Mouse (Mus musculus) ES-E14 (cell line): ENCODE results near the gene Cfap74. TPM values are rescaled to one million over a fixed set of nuclear protein-coding genes. Genes with fewer than 3 reads are reported as not detected.

Experiments
- DNase-seq: peaks from one replicate; pipeline ENCODE4 v3.0.0-alpha.2; 2013; ENCODE audit warnings: low read depth, low spot score
- H3K27ac ChIP-seq: 2 replicates; pipeline ENCODE4 v1.5.1; 2012; ENCODE audit warnings: low read depth, mild to moderate bottlenecking, low read length, moderate library complexity, mixed read lengths; ENCODE audit not compliant: poor library complexity, insufficient read depth, severe bottlenecking
- H3K36me3 ChIP-seq: 2 replicates; pipeline ENCODE4 v1.6.1; 2012; ENCODE audit warnings: mild to moderate bottlenecking, low read length, moderate library complexity, mixed read lengths; ENCODE audit not compliant: control insufficient read depth, poor library complexity, insufficient read depth, severe bottlenecking
- H3K4me1 ChIP-seq, 2 experiments: fragments of 150-350 bp in 1 of 2; sonication (generic) in 1 of 2; 2 replicates each; pipeline ENCODE4 v1.6.1; 2012; ENCODE audit warnings: low read length in 2 of 2, mild to moderate bottlenecking in 1 of 2, mixed read lengths in 1 of 2; ENCODE audit not compliant: control insufficient read depth in 2 of 2, insufficient read depth in 2 of 2, poor library complexity in 1 of 2
- H3K4me3 ChIP-seq, 2 experiments: fragments of 150-350 bp in 1 of 2; sonication (generic) in 1 of 2; 2 replicates each; pipeline ENCODE4 v1.5.1; 2012; ENCODE audit warnings: low read length in 2 of 2, low read depth in 1 of 2, mild to moderate bottlenecking in 1 of 2, mixed read lengths in 1 of 2; ENCODE audit not compliant: insufficient read depth in 1 of 2, poor library complexity in 1 of 2, severe bottlenecking in 1 of 2
- H3K9ac ChIP-seq: 2 replicates; pipeline ENCODE4 v1.6.1; 2012; ENCODE audit warnings: low read depth, mild to moderate bottlenecking, low read length, mixed read lengths; ENCODE audit not compliant: poor library complexity, insufficient read depth, severe bottlenecking
- H3K9me3 ChIP-seq: fragments of 150-350 bp; sonication (generic); 2 replicates; pipeline ENCODE4 v1.6.1; 2012; ENCODE audit warnings: low read depth, mild to moderate bottlenecking, low read length; ENCODE audit not compliant: control insufficient read depth, insufficient read depth
- CHD2 ChIP-seq: IDR thresholded peaks from 2 replicates; pipeline ENCODE4 v1.6.1; 2014; ENCODE audit warnings: mild to moderate bottlenecking, low read depth, low read length, inconsistent platforms
- HCFC1 ChIP-seq: IDR thresholded peaks from 2 replicates; pipeline ENCODE4 v1.6.1; 2012; ENCODE audit warnings: low read length, inconsistent platforms, borderline replicate concordance; ENCODE audit not compliant: insufficient read depth
- MAFK ChIP-seq: IDR thresholded peaks from 2 replicates; pipeline ENCODE4 v1.6.1; 2014; ENCODE audit warnings: mild to moderate bottlenecking, low read depth, low read length, inconsistent platforms; ENCODE audit not compliant: insufficient read depth
- ZC3H11A ChIP-seq: IDR thresholded peaks from 2 replicates; pipeline ENCODE4 v1.6.1; 2012; ENCODE audit warnings: low read depth, mild to moderate bottlenecking, inconsistent platforms, low read length, borderline replicate concordance
- ZNF384 ChIP-seq: IDR thresholded peaks from 2 replicates; pipeline ENCODE4 v1.6.1; 2012; ENCODE audit warnings: low read depth, low read length, inconsistent platforms
- in situ Hi-C, 2 experiments: fragments of 600-800 bp; cut with MboI; formaldehyde crosslinking; loops; one replicate each; pipeline ENCODE4 v1.15.1; 2025; ENCODE audit warnings: low sequenced_read_pairs in 2 of 2, inconsistent platforms in 1 of 2; ENCODE audit not compliant: unreplicated experiment in 2 of 2
- total RNA-seq: library from RNA; depleted of rRNA; stranded (reverse); fragments of 300-350 nt; gene quantifications from 2 replicates; pipeline ENCODE4 v1.2.3, GENCODE M21; 2012; rRNA removed

The Cfap74 gene
- total RNA-seq, 1 experiment, result 4.8 TPM

DNA sequence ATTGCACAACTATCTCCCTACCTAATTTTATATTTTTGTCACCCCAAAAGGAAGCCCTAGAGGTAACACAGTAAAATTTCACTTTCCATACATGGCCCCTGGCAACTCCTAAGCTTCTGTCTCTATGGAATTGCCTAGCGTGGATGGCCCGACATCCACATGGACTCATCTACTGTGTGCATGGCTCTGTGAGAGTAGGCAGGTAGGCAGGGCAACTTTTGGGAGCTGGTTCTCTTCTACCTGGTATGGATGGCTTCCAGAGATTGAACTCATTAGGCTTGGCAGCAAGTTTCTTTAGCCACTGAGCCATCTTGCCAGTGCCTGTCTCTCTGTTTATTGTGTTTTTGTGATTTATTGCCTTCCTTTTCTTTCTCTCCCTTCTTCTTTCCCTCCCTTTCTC lies 105.8 kb downstream of the Cfap74 start:
- Histone ChIP-seq H3K9ac (no peak overlapping the region), H3K36me3 (no peaks in the 10 kb centered on the region; the same call in none of the 2 replicates), H3K9me3 (no peaks in the 10 kb centered on the region), H3K4me3 (no peak overlapping the region), H3K27ac (no peak overlapping the region), H3K4me1 (peaks cover 0 to 2% of the 10 kb centered on the region in 2 experiments; a peak in 1 of 4 replicates)
- no peak for DNase-seq
- in situ Hi-C loops, result no loop called here
- TF ChIP-seq MAFK, result no peak
- TF ChIP-seq HCFC1, result no peak
- no peak for TF ChIP-seq CHD2
- no peak for TF ChIP-seq ZNF384
- TF ChIP-seq ZC3H11A, result no peak

Other genes with a start within 250 kb of the Cfap74 start
- gene Ski, start 186.6 kb upstream of the Cfap74 start, total RNA-seq, result 30.2 and 38.0 TPM in 2 replicates
- 16.4 and 17.8 TPM in 2 replicates for gene Faap20, start 159.4 kb upstream of the Cfap74 start, total RNA-seq
- gene Prkcz, start 47.8 kb upstream of the Cfap74 start, total RNA-seq, result 17.0 and 19.5 TPM in 2 replicates
- not detected in 2 replicates for gene Gabrd, start 11.1 kb upstream of the Cfap74 start, total RNA-seq
- gene Tmem52, start 59.9 kb downstream of the Cfap74 start, total RNA-seq, result 0.58 and 0.67 TPM in 2 replicates
- gene Gnb1, start 82.2 kb downstream of the Cfap74 start, total RNA-seq, result 134 and 156 TPM in 2 replicates
- 73.5 and 88.5 TPM in 2 replicates for gene Nadk, start 153.2 kb downstream of the Cfap74 start, total RNA-seq
- 25.5 and 33.5 TPM in 2 replicates for gene Slc35e2, start 192.2 kb downstream of the Cfap74 start, total RNA-seq
- gene Cdk11b, start 215.7 kb downstream of the Cfap74 start, total RNA-seq, result 45.7 and 50.1 TPM in 2 replicates
- not detected in 2 replicates for gene Gm10563, start 236.2 kb downstream of the Cfap74 start, total RNA-seq
- 12.1 and 19.0 TPM in 2 replicates for gene Mmp23, start 244.2 kb downstream of the Cfap74 start, total RNA-seq